Mouse (Mus musculus) monocyte, adult 2 months (primary cell): ENCODE results near the gene Ncam1.

Experiments used
- DNase-seq, 2 experiments: peaks; one replicate each; pipeline ENCODE4 v3.0.0; 2022; ENCODE audit warnings: low spot score in 2 of 2, low read depth in 1 of 2

Gene Ncam1

DNA sequence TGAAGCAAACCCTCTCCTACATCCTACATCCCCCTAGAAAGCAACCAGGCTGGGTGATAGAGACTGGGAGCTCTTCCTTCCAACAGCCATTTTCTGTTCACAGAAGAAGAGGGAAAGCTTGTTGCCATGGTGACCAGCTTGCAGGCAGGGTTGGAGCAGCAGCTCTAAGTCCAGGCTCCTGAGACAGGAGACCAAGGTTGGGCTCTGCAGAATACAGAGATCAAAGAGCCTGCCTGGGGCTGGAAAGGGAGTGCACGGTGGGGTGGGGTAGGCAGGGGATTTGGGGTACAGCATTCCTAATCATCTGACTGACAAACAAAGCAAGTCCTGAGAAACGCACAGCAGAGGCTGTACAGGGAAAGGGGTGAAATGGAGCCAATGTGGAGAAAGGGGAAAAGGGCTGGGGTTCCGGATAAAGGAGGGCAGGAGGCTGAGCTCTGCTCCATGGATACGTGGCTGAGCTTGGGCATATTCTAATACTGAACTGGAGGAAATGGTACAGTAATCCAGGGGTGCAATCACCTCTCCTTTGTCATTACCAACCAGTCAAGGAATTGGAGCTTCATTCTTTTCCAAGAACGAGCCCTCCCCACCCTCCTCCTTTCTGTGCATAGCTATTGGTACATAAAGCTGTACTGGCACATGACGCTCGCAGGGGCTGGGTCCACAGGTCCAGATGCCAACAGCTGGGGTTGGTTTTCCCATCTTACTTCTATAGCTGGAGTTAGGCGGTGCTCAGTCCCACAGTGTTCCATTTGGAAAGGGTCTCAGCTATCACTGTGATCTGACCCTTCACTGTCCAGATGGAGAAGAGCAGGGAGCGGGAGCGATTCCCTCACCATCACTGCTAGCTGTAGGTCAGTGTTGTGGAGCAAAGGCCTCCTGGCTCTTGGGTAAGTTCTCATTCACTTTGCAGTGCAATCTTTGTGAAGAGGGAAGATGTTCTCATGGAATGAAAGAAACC is 227.7 kb downstream of the Ncam1 start:
- no peak for DNase-seq

- no peak for DNase-seq
Measured at GRCm38 (mm10) chr9:49570033-49570660, 228.6 kb downstream of the Ncam1 start.

- no peak for DNase-seq
Measured at GRCm38 (mm10) chr9:49565846-49566245, 232.9 kb downstream of the Ncam1 start.

- DNase-seq = no peak
Measured at GRCm38 (mm10) chr9:49558941-49559340, 239.8 kb downstream of the Ncam1 start.

GRCm38 (mm10) chr9:49551353-49551752 is 247.4 kb downstream of the Ncam1 start:
- no peak for DNase-seq

DNA sequence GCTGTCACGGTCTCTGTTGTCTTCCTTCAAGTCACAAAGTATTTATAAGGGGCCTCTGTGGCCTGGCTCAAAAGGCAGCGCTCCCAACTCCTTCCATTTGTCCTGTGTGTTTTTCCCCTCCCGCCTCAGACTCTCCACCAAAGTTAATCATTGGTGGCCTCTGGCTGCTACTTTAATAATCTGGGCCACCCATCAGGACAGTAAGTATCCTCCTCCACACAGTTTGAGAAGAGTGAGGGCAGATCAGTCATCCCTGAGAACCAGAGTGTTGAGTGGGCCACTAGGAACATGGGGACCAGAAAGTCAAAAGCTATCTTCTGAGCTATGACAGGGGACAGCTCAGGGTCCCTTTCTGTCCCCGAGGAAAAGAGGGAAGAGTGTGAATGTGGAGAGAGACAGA is 256.1 kb downstream of the Ncam1 start:
- no peak for DNase-seq

- no peak for DNase-seq
Measured at GRCm38 (mm10) chr9:49537814-49538213, 260.9 kb downstream of the Ncam1 start.

- no peak for DNase-seq
Measured at GRCm38 (mm10) chr9:49536593-49536992, 262.1 kb downstream of the Ncam1 start.

DNA sequence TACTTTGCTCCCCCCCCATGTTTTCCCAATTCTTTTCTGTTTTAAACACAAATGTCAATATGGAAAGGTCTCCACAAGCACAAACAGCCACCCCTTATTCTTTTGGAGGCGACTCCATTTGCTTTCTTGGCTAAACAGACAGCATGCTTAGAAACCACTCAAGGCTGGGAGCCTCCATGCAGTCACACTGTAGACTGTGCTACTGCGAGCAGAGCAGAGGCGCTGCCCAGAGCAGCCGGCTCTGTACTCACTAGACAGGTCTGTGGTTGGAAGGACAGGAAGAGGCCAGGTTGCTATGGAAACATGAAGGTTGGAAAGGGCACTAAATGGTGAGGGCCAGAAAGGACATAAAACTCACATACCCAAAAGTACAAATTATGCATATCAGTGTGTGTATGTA is 263.8 kb downstream of the Ncam1 start:
- DNase-seq = no peak

GRCm38 (mm10) chr9:49533912-49534491 is 264.7 kb downstream of the Ncam1 start:
- DNase-seq = no peak

GRCm38 (mm10) chr9:49533455-49533854 is 265.3 kb downstream of the Ncam1 start:
- DNase-seq = no peak

DNA sequence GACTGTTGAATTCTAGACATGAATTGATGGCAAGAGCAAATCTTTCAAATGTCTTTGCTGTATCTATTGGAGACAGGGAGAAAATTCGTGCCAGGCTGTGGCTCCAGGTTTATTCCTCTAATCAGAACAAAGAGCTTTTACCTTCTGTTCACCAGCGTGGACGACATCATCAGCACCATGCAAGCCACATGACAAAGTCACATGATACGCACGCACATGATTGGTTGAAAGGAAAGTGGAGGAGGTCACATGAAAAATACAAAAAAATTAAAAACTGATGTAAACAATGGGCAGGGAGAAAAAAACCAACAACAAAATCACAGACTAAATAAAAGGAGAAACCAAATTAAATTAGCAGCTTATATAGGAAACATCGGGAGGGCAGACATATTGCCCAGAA is 266.9 kb downstream of the Ncam1 start:
- DNase-seq = no peak

DNA sequence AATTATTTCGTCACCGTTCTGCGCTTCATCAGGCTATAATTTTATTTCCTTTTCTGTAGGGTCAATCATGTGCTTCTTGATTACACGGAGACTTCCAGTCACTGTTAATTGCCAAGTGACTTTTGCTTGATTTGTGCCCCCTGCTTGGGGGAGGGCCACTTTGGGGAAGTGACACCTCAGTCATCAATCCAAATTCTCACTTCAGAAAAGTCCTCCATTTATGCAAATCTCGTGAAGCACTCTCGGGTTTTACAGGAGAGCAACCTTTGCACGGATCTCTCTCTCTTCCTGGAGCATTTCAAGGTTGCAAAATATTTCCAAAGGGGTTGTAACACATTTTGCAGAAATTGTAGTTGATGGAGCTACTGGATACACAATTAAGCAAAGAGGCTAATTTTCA is 267.5 kb downstream of the Ncam1 start:
- no peak for DNase-seq

GRCm38 (mm10) chr9:49530739-49531138 is 268.0 kb downstream of the Ncam1 start:
- DNase-seq = no peak

GRCm38 (mm10) chr9:49529366-49529959 is 269.3 kb downstream of the Ncam1 start:
- no peak for DNase-seq

- no peak for DNase-seq
Measured at GRCm38 (mm10) chr9:49528943-49529342, 269.8 kb downstream of the Ncam1 start.

GRCm38 (mm10) chr9:49528026-49528425 is 270.7 kb downstream of the Ncam1 start:
- no peak for DNase-seq

- DNase-seq = no peak
Measured at GRCm38 (mm10) chr9:49527340-49527739, 271.4 kb downstream of the Ncam1 start.

DNA sequence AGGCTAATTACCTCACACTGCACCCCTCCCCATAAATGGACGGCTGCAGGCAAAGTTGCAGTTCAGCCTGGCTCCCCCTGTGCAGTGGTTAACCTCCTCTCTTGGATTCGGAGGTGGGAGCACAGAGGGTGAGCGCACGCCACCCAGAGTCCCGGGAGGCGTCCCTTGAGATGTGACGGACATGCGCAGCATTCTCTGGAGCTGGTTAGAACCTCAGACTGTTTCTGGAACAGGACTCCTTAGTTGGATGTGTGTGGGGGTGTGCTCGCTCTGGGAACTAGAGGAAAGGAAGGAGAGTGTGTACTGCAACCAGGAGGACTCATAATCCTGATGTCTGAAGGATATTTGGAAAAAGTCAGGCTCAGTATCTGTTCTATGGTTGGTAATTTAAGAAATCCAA is 274.0 kb downstream of the Ncam1 start:
- no peak for DNase-seq

DNA sequence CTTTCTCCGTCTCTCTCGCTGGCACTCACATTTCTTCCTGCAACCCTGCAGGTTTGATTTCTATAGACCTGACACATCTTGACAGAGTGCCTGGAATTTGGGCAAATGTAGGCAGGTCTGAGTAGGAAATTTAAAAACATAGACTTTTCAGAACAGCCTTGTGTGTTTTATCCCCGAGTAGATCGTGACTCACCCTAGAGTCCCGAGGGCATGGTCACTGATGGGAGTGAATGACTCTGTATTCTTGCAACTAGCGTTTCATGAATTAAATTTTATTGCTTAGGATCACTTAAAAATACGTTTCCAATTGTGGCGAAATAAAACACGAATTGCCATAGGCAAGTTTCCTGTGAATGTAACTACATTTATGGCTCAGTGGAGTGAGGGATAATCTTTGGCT is 274.8 kb downstream of the Ncam1 start:
- DNase-seq = no peak

- no peak for DNase-seq
Measured at GRCm38 (mm10) chr9:49514306-49514705, 284.4 kb downstream of the Ncam1 start.

- no peak for DNase-seq
Measured at GRCm38 (mm10) chr9:49510666-49511065, 288.1 kb downstream of the Ncam1 start.
